Mouse (Mus musculus) lung, embryonic 14.5 days (tissue): ENCODE measurements around the gene Serp2. TPM values are rescaled to one million over a fixed set of nuclear protein-coding genes. Genes with fewer than 3 reads are reported as not detected.

Source experiments
- ATAC-seq: fragments of 200-750 bp; cut with Nextera tagmentation; 2 replicates; pipeline ENCODE4 v1.8.0; 2017; ENCODE audit warnings: mild to moderate bottlenecking, moderate TSS enrichment, moderate library complexity; ENCODE audit not compliant: insufficient read depth
- DNase-seq: peaks from one replicate; pipeline ENCODE4 v3.0.0-alpha.2; 2015
- H3K27ac ChIP-seq: fragments of 300-500 bp; sonication (generic); 2 replicates; pipeline ENCODE4 v1.5.1; 2014; ENCODE audit warnings: low read depth, mild to moderate bottlenecking, moderate library complexity
- H3K27me3 ChIP-seq: fragments of 300-500 bp; sonication (generic); 2 replicates; pipeline ENCODE4 v1.6.1; 2014; ENCODE audit warnings: low read length, control low read depth; ENCODE audit not compliant: insufficient read depth
- H3K36me3 ChIP-seq: fragments of 300-500 bp; sonication (generic); 2 replicates; pipeline ENCODE4 v1.6.1; 2014; ENCODE audit warnings: control low read depth; ENCODE audit not compliant: insufficient read depth
- H3K4me1 ChIP-seq: fragments of 300-500 bp; sonication (generic); 2 replicates; pipeline ENCODE4 v1.6.1; 2014; ENCODE audit warnings: antibody characterized with exemption, control low read depth; ENCODE audit not compliant: insufficient read depth
- H3K4me2 ChIP-seq: fragments of 300-500 bp; sonication (generic); 2 replicates; pipeline ENCODE4 v1.6.1; 2014; ENCODE audit warnings: mild to moderate bottlenecking
- H3K4me3 ChIP-seq: fragments of 300-500 bp; sonication (generic); 2 replicates; pipeline ENCODE4 v1.5.1; 2014; ENCODE audit warnings: low read depth, low read length
- H3K9ac ChIP-seq: fragments of 300-500 bp; sonication (generic); 2 replicates; pipeline ENCODE4 v1.6.1; 2014
- H3K9me3 ChIP-seq: fragments of 300-500 bp; sonication (generic); 2 replicates; pipeline ENCODE4 v1.6.1; 2016; ENCODE audit warnings: low read depth, low read length, control low read depth
- CTCF ChIP-seq: IDR thresholded peaks from 2 replicates; pipeline ENCODE4 v1.5.1; 2016; ENCODE audit warnings: antibody characterized with exemption, low read depth
- WGBS: fragments of 180-500 bp; shearing (Covaris S2); extraction: QIAGEN DNeasy Blood & Tissue Kit; methylation state at CpG from one replicate; pipeline ENCODE4 v1.1.7; 2014; 5-methylcytosine and 5-hydroxymethylcytosine counted together
- polyA plus RNA-seq: library from polyadenylated mRNA; unstranded; fragments of >200 nt; fragmentation: Nextera tagmentation; extraction: Ambion mirVana; gene quantifications from 2 replicates; pipeline ENCODE4 v1.2.1, GENCODE M21; 2014

The Serp2 gene
- polyA plus RNA-seq, 1 experiment from 2014 or later = 7.7 TPM

DNA sequence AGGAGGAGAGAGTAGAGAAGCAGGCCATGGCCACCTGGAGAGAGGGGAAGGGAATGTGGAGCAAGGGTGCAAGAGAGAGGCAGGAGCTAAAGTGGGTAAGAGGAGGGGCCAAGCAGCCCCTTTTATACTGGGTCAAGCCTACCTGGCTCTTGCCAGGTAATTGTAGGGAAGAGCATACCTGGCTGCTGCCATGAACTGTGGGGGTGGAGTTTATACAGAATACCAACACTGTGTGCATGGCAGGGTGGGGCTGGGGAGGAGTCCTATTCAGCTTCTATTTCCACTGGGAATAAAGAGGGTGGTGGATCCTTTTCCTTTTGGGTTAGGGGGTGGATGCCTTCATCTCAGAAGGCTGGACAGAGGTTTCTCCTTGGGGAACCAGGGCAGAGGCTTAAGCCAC lies 41.1 kb upstream of the Serp2 start:
- no peak for TF ChIP-seq CTCF
- Histone ChIP-seq H3K27ac (peak overlapping the region; percentile 93; the same call in 1 of the 2 replicates), H3K27me3 (no peaks in the 10 kb centered on the region), H3K9me3 (no peaks in the 10 kb centered on the region), H3K4me2 (peak overlapping the region; percentile 61; the same call in 1 of the 2 replicates), H3K4me3 (no peak overlapping the region), H3K4me1 (peaks cover 23% of the 10 kb centered on the region), H3K9ac (no peak overlapping the region), H3K36me3 (no peaks in the 10 kb centered on the region)
- DNase-seq = no peak
- ATAC-seq = peak; percentile 21; the same call in 1 of the 2 replicates

DNA sequence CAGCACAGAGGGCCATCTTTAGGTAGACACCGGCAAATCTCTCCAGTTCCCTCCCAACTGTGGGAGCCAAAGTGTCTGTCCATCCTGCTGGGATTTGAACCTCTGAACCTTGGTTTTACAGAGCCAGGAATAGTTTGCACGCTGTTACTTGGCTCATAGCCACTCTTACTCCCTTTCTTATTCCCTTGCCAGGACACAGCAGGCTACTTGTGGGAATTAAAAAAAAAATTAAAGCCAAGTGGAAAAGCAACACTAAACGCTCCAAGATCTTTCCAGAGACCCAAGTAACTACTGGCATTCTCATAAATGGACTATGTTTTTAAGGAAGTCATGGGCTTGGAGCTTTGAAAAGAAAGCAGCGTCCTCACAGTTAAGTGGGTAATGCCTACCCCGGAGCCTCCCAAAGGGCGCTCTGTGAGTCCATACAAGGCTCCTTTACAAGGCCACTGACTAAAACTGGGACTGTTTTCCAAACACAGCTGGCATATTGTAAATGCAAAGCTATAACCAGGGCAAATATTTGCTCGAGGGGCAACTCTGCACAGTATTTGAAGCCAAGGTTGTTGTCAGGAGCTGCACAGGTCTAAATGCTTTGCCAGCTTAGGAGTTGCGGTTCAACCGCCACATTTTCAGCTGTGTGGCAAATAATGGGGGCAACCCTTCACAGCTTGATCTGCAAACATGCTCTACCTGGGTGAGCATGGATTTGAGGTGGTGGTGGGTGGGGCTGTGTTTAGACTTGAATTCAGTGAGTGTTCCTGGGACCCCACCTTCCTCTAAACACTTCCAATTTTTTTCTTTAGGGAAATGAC lies 38.6 kb upstream of the Serp2 start:
- Histone ChIP-seq H3K4me2 (no peak overlapping the region), H3K27ac (peak overlapping the region; percentile 52), H3K4me1 (peaks cover 25% of the 10 kb centered on the region), H3K9me3 (no peaks in the 10 kb centered on the region), H3K4me3 (no peak overlapping the region), H3K9ac (no peak overlapping the region), H3K36me3 (no peaks in the 10 kb centered on the region), H3K27me3 (no peaks in the 10 kb centered on the region)
- ATAC-seq = peak; percentile 42
- peak; percentile 53 for DNase-seq
- no peak for TF ChIP-seq CTCF
- 46% methylated on average over 9 of the region's 9 CpGs for WGBS

DNA sequence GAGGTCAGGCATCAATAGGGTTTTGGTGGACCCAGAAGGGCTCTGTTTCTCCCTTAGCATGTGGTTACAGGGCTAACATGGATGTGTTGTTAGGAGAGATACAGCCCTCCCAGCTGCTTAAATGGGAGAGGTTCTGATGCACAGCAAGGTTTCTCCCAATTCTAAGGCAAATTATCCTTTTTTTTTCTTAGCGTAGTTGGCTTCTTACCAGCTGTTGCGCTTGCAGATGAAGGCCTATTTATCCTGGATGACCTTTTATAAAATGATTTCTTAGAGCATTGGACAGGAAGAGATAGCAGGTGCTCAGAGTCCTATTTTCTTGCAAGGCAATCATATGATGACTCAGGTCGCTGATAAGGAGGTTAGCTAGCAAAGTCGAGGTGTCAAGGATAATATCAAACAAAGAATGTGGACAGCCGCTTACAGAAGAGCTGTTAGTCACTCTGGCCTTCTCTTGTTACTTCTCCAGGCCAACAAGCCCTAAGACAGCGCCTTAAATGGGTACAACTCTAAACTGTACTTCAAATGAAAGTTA lies 37.7 kb upstream of the Serp2 start:
- H3K27me3 ChIP-seq = no peaks in the 10 kb centered on the region
- H3K9ac ChIP-seq = no peak overlapping the region
- H3K4me2 ChIP-seq = no peak overlapping the region
- no peak overlapping the region for H3K4me3 ChIP-seq
- DNase-seq (peak; percentile 43), ATAC-seq (no peak)
- no peaks in the 10 kb centered on the region for H3K9me3 ChIP-seq
- H3K4me1 ChIP-seq = peaks cover 24% of the 10 kb centered on the region
- TF ChIP-seq CTCF = no peak
- WGBS = 37% methylated on average over 6 of the region's 6 CpGs
- peak overlapping the region; percentile 52 for H3K27ac ChIP-seq
- no peaks in the 10 kb centered on the region for H3K36me3 ChIP-seq

DNA sequence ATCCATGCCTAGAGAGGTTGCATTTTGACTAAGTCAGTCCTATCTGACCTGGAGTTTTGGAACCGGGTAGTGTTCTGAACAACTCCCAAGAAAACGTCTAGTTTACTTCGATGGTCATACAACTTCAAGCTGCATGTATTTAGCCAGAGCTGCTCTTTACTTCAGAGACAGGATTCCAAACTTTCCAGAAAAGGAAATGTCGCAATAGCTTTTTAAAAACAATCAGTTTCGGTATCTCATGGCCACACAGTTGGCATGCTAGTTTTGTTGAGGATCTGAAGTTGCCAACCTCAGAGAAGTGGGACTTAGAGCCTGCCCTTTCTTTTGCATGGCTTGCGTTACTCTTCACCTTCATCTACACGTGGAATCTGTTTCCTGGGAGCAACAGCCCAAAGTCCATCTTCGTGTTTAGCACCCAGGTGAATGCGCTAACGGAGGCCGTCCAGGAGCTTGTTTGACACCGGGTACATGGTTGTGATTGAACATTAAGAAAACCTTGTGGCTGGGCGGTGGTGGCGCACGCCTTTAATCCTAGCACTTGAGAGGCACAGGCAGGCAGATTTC lies 37.0 kb upstream of the Serp2 start:
- WGBS = 86% methylated on average over 15 of the region's 15 CpGs
- H3K27me3 ChIP-seq = no peaks in the 10 kb centered on the region
- no peak overlapping the region for H3K4me3 ChIP-seq
- TF ChIP-seq CTCF = no peak
- no peak overlapping the region for H3K4me2 ChIP-seq
- ATAC-seq (no peak), DNase-seq (no peak)
- peaks cover 27% of the 10 kb centered on the region for H3K4me1 ChIP-seq
- H3K27ac ChIP-seq = no peak overlapping the region
- no peaks in the 10 kb centered on the region for H3K36me3 ChIP-seq
- no peaks in the 10 kb centered on the region for H3K9me3 ChIP-seq
- no peak overlapping the region for H3K9ac ChIP-seq

DNA sequence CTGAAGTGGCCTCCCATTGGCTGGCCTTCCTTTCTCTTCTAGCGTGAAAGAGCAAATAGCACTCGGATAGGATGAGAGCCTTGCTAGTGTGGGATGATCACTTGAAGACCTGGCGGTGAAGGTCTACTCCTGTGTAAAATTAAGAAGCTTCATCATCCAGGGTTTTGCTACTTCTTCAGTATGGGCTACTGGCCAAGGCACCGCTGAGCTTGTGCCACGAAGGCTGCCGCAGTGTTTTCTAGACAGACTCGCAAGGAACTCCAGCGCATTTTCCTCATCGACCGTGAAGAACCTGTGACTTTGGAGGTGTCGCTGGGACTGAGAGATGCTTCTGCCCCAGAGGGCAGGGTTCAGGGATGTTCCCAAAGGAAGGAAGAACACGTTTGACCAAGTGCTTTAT lies 36.0 kb upstream of the Serp2 start:
- H3K4me3 ChIP-seq = no peak overlapping the region
- ATAC-seq (no peak), DNase-seq (no peak)
- 78% methylated on average over 12 of the region's 12 CpGs for WGBS
- H3K4me1 ChIP-seq = peaks cover 23% of the 10 kb centered on the region
- no peaks in the 10 kb centered on the region for H3K27me3 ChIP-seq
- H3K9ac ChIP-seq = no peak overlapping the region
- H3K9me3 ChIP-seq = no peaks in the 10 kb centered on the region
- TF ChIP-seq CTCF = no peak
- H3K27ac ChIP-seq = no peak overlapping the region
- H3K36me3 ChIP-seq = no peaks in the 10 kb centered on the region
- no peak overlapping the region for H3K4me2 ChIP-seq

DNA sequence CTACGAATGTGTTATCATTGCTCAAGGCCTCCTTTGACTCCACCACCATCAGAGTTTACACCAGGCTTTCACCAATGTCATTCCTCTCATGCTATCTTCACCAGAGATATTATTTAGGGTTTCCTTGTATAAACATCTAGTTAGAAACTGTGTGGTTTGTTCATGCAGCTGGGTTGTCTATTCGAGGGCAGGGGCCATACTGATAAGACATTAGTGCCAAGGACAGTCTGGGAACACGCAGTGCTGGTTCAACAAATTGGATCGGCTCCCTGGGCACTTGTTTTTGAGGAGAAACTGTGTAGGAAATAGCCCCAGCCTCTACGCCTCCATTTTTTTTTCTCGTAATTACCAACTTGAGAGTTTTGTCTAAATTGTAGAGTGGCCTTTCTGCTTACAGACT lies 35.4 kb upstream of the Serp2 start:
- ATAC-seq = no peak
- 58% methylated on average over 6 of the region's 6 CpGs for WGBS
- no peak overlapping the region for H3K4me3 ChIP-seq
- no peaks in the 10 kb centered on the region for H3K36me3 ChIP-seq
- TF ChIP-seq CTCF = no peak
- DNase-seq = no peak
- H3K9ac ChIP-seq = no peak overlapping the region
- no peak overlapping the region for H3K27ac ChIP-seq
- peaks cover 23% of the 10 kb centered on the region for H3K4me1 ChIP-seq
- no peaks in the 10 kb centered on the region for H3K27me3 ChIP-seq
- H3K4me2 ChIP-seq = no peak overlapping the region
- H3K9me3 ChIP-seq = no peaks in the 10 kb centered on the region

DNA sequence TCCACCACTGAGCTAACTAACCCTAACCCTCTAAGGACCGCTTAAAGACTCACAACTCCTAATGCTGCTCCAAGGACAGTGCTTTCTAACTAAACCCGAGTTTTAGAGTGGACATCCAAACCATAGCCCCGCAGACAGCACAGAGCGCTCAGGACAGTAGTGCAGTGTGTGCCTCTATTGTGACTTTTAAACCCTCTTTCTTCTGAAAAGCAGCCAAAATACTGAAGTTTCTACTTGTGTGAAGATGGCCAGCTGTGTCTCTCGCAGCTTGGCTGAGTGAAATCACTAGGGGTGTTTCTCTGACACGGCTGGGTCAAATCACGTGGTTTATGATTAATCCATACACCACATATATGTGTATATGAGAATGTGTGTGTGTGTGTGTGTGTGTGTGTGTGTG lies 33.4 kb upstream of the Serp2 start:
- 45% methylated on average over 7 of the region's 7 CpGs for WGBS
- no peak for TF ChIP-seq CTCF
- H3K4me3 ChIP-seq = no peak overlapping the region

More for the DNA sequence above, 33.4 kb upstream of the Serp2 start:
- no peaks in the 10 kb centered on the region for H3K36me3 ChIP-seq
- H3K27me3 ChIP-seq = no peaks in the 10 kb centered on the region
- H3K4me2 ChIP-seq = no peak overlapping the region
- no peak overlapping the region for H3K9ac ChIP-seq
- H3K27ac ChIP-seq = peak overlapping the region; percentile 64
- ATAC-seq = peak; percentile 36
- peaks cover 18% of the 10 kb centered on the region for H3K4me1 ChIP-seq
- peak; percentile 76 for DNase-seq
- H3K9me3 ChIP-seq = no peaks in the 10 kb centered on the region
